Mouse (Mus musculus): ENCODE measurements around the gene Fras1.

DNA sequence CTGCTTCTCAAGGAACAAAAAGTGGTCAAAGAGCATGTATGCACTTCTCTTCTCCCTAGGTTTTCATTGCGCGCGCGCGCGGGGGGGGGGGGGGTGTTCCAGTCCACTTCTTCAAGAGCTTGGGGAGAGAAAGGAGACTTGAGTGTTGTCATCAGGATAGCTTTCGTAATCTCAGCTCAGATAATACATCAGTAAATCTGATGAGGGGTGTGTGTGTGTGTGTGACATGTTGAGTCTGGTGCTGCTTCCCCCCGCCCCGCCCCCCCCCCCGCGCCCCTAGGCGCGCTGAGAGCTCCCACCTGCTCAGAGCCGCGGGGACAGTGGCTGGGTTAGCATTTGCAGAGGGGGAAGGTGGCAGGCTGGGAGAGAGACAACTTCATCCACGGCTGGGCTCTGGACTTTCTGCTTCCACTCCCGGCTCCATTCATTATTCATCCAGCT lies 1.7 kb downstream of the Fras1 start:
- TF ChIP-seq EP300 (IDR thresholded peaks at IDR 0.05; ENCODE audit: low read depth in 1 of 2, low read length in 2 of 2) (no peak), TAL1 (IDR thresholded peaks at IDR 0.05; ENCODE audit: low read length) (no peak), POLR2A (IDR thresholded peaks at IDR 0.05; ENCODE audit: control insufficient read depth in 1 of 2, insufficient read depth in 1 of 2, low read depth in 1 of 2, low read length in 2 of 2, poor library complexity in 1 of 2) (no peak), TCF12 (IDR thresholded peaks at IDR 0.05; ENCODE audit: low read depth, low read length) (no peak), RAD21 (IDR thresholded peaks at IDR 0.05; ENCODE audit: low read depth, low read length) (no peak), USF2 (IDR thresholded peaks at IDR 0.05; ENCODE audit: borderline replicate concordance in 1 of 2, insufficient read depth in 1 of 2, low read depth in 1 of 2, low read length in 2 of 2) (no peak)

All from MEL (cell line).